Mouse (Mus musculus): ENCODE data around the gene Prkn.

- TF ChIP-seq POLR2A (IDR thresholded peaks at IDR 0.05; ENCODE audit: low read depth, low read length) (no peak), CTCF (IDR thresholded peaks at IDR 0.05; ENCODE audit: extremely low read depth, insufficient read length, insufficient replicate concordance, low read depth, low read length) (no peak)
These were observed 772.8 kb downstream of the Prkn start for GRCm38 (mm10) chr17:11612801-11613531.

Data from small intestine, adult 2 months (tissue).